Mouse (Mus musculus) ES-E14 (cell line): Measurements from ENCODE around the gene Kif26b. TPM values are rescaled to one million over a fixed set of nuclear protein-coding genes. Genes with fewer than 3 reads are reported as not detected.
A peak's percentile ranks its signal among the peaks of the same experiment; 100 is the strongest.

Experiments used
- DNase-seq: peaks from one replicate; pipeline ENCODE4 v3.0.0-alpha.2; 2013; ENCODE audit warnings: low read depth, low spot score
- H3K27ac ChIP-seq: 2 replicates; pipeline ENCODE4 v1.5.1; 2012; ENCODE audit warnings: low read depth, mild to moderate bottlenecking, low read length, moderate library complexity, mixed read lengths; ENCODE audit not compliant: poor library complexity, insufficient read depth, severe bottlenecking
- H3K36me3 ChIP-seq: 2 replicates; pipeline ENCODE4 v1.6.1; 2012; ENCODE audit warnings: mild to moderate bottlenecking, low read length, moderate library complexity, mixed read lengths; ENCODE audit not compliant: control insufficient read depth, poor library complexity, insufficient read depth, severe bottlenecking
- H3K4me1 ChIP-seq, 2 experiments: fragments of 150-350 bp in 1 of 2; sonication (generic) in 1 of 2; 2 replicates each; pipeline ENCODE4 v1.6.1; 2012; ENCODE audit warnings: low read length in 2 of 2, mild to moderate bottlenecking in 1 of 2, mixed read lengths in 1 of 2; ENCODE audit not compliant: control insufficient read depth in 2 of 2, insufficient read depth in 2 of 2, poor library complexity in 1 of 2
- H3K4me3 ChIP-seq, 2 experiments: fragments of 150-350 bp in 1 of 2; sonication (generic) in 1 of 2; 2 replicates each; pipeline ENCODE4 v1.5.1; 2012; ENCODE audit warnings: low read length in 2 of 2, low read depth in 1 of 2, mild to moderate bottlenecking in 1 of 2, mixed read lengths in 1 of 2; ENCODE audit not compliant: insufficient read depth in 1 of 2, poor library complexity in 1 of 2, severe bottlenecking in 1 of 2
- H3K9ac ChIP-seq: 2 replicates; pipeline ENCODE4 v1.6.1; 2012; ENCODE audit warnings: low read depth, mild to moderate bottlenecking, low read length, mixed read lengths; ENCODE audit not compliant: poor library complexity, insufficient read depth, severe bottlenecking
- H3K9me3 ChIP-seq: fragments of 150-350 bp; sonication (generic); 2 replicates; pipeline ENCODE4 v1.6.1; 2012; ENCODE audit warnings: low read depth, mild to moderate bottlenecking, low read length; ENCODE audit not compliant: control insufficient read depth, insufficient read depth
- CHD2 ChIP-seq: IDR thresholded peaks from 2 replicates; pipeline ENCODE4 v1.6.1; 2014; ENCODE audit warnings: mild to moderate bottlenecking, low read depth, low read length, inconsistent platforms
- HCFC1 ChIP-seq: IDR thresholded peaks from 2 replicates; pipeline ENCODE4 v1.6.1; 2012; ENCODE audit warnings: low read length, inconsistent platforms, borderline replicate concordance; ENCODE audit not compliant: insufficient read depth
- MAFK ChIP-seq: IDR thresholded peaks from 2 replicates; pipeline ENCODE4 v1.6.1; 2014; ENCODE audit warnings: mild to moderate bottlenecking, low read depth, low read length, inconsistent platforms; ENCODE audit not compliant: insufficient read depth
- ZC3H11A ChIP-seq: IDR thresholded peaks from 2 replicates; pipeline ENCODE4 v1.6.1; 2012; ENCODE audit warnings: low read depth, mild to moderate bottlenecking, inconsistent platforms, low read length, borderline replicate concordance
- ZNF384 ChIP-seq: IDR thresholded peaks from 2 replicates; pipeline ENCODE4 v1.6.1; 2012; ENCODE audit warnings: low read depth, low read length, inconsistent platforms
- in situ Hi-C, 2 experiments: fragments of 600-800 bp; cut with MboI; formaldehyde crosslinking; loops; one replicate each; pipeline ENCODE4 v1.15.1; 2025; ENCODE audit warnings: low sequenced_read_pairs in 2 of 2, inconsistent platforms in 1 of 2; ENCODE audit not compliant: unreplicated experiment in 2 of 2
- total RNA-seq: library from RNA; depleted of rRNA; stranded (reverse); fragments of 300-350 nt; gene quantifications from 2 replicates; pipeline ENCODE4 v1.2.3, GENCODE M21; 2012

Gene Kif26b
- total RNA-seq, 1 experiment: 0.94 TPM

GRCm38 (mm10) chr1:178542990-178543944, 14.3 kb downstream of the Kif26b start:
- Histone ChIP-seq H3K27ac (no peak overlapping the region), H3K9ac (no peak overlapping the region), H3K4me1 (peaks cover 3 to 5% of the 10 kb centered on the region in 2 experiments; a peak in 2 of 4 replicates), H3K9me3 (no peaks in the 10 kb centered on the region), H3K4me3 (no peak overlapping the region), H3K36me3 (no peaks in the 10 kb centered on the region)
- in situ Hi-C loops: no loop called here
- DNase-seq: no peak
- TF ChIP-seq ZNF384 (no peak), ZC3H11A (no peak), HCFC1 (no peak), MAFK (no peak), CHD2 (no peak)

- no peaks in the 10 kb centered on the region for H3K36me3 ChIP-seq
- H3K4me3 ChIP-seq: peak overlapping the region in 1 of 2 experiments; percentile 0; a peak in 1 of 4 replicates
- H3K9me3 ChIP-seq: no peaks in the 10 kb centered on the region
- peak overlapping the region; percentile 54 for H3K27ac ChIP-seq
- H3K4me1 ChIP-seq: peaks cover 3 to 5% of the 10 kb centered on the region in 2 experiments; a peak in 2 of 4 replicates
- peak; percentile 84 for DNase-seq
- in situ Hi-C loops: no loop called here
- H3K9ac ChIP-seq: no peak overlapping the region
- no peak for TF ChIP-seq CHD2
- no peak for TF ChIP-seq ZC3H11A
- peak; percentile 88 for TF ChIP-seq MAFK
- no peak for TF ChIP-seq HCFC1
- no peak for TF ChIP-seq ZNF384
Observed at GRCm38 (mm10) chr1:178544585-178544984, 15.7 kb downstream of the Kif26b start.

- TF ChIP-seq HCFC1 (no peak), MAFK (no peak), CHD2 (no peak), ZNF384 (no peak), ZC3H11A (no peak)
- no peak overlapping the region for H3K27ac ChIP-seq
- DNase-seq: no peak
- H3K9ac ChIP-seq: no peak overlapping the region
- in situ Hi-C loops: no loop called here
- peaks cover 2 to 11% of the 10 kb centered on the region in 2 experiments; a peak in 3 of 4 replicates for H3K4me1 ChIP-seq
- H3K9me3 ChIP-seq: no peaks in the 10 kb centered on the region
- no peaks in the 10 kb centered on the region for H3K36me3 ChIP-seq
- no peak overlapping the region for H3K4me3 ChIP-seq
Observed at GRCm38 (mm10) chr1:178549576-178549975, 20.7 kb downstream of the Kif26b start.

- Histone ChIP-seq H3K9me3 (no peaks in the 10 kb centered on the region), H3K9ac (no peak overlapping the region), H3K4me1 (peaks cover 2 to 11% of the 10 kb centered on the region in 2 experiments; a peak in 3 of 4 replicates), H3K36me3 (no peaks in the 10 kb centered on the region), H3K27ac (no peak overlapping the region), H3K4me3 (no peak overlapping the region)
- no peak for DNase-seq
- in situ Hi-C loops: no loop called here
- TF ChIP-seq CHD2: no peak
- no peak for TF ChIP-seq MAFK
- no peak for TF ChIP-seq HCFC1
- TF ChIP-seq ZNF384: no peak
- no peak for TF ChIP-seq ZC3H11A
Observed at GRCm38 (mm10) chr1:178550477-178551047, 21.6 kb downstream of the Kif26b start.
